Mouse (Mus musculus): Measurements from ENCODE around the gene Fgfr1op2. TPM values are rescaled to one million over a fixed set of nuclear protein-coding genes. Genes with fewer than 3 reads are reported as not detected.
"Not testable (repeated sequence)": the region's sequence is repeated elsewhere in the genome, so short reads cannot be mapped to it uniquely, and the experiment has no call there.

Fgfr1op2 gene
- 100 to 1,000 TPM; 100 to 104 TPM for total RNA-seq (2021)

DNA sequence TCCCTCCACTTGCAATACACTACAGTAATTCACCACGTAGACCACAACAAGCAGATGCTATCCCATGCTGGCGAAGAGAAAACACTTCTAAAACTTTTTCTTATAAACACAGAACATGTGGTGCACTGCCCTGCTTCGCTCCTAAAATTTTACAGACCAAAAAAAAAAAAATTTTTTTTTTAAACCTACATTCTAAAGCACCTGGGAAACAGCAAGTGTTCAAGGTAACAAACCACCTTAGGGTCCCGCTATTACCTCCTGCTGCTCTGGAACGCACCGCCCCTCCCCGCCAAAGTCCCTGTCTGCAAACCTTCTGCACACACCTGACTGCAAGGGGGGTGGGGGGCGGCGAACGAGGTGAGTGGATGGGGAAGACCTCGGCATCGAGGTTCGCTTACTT lies at the start of gene Fgfr1op2:
Gene Fgfr1op2, plus strand, starts transcription at position 301 of the 400 bp plus-strand sequence.
- no peak for DNase-seq (ENCODE audit: extremely low spot score in 1 of 2, low spot score in 1 of 2)

DNA sequence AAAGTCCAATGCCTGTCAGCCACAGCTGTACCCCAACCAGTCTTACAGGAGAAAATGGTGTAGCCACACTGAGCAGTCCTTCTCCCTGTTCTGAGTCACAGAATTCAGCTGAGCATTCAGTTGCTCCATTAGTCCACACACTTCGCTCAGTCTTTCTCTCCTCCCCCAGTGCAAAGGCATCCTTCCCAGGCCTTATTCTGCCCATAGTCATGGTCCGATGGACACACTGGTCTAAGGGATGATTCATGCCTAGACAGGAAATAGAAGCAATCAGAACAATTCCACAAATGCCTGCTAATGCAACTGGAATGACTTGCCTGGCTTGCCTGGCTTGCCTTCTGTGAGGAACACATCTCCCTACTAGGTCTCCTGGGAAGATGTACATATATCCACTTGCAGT lies 49.5 kb upstream of the Fgfr1op2 start:
- no peak for DNase-seq (ENCODE audit: extremely low spot score in 1 of 2, low spot score in 1 of 2)

DNA sequence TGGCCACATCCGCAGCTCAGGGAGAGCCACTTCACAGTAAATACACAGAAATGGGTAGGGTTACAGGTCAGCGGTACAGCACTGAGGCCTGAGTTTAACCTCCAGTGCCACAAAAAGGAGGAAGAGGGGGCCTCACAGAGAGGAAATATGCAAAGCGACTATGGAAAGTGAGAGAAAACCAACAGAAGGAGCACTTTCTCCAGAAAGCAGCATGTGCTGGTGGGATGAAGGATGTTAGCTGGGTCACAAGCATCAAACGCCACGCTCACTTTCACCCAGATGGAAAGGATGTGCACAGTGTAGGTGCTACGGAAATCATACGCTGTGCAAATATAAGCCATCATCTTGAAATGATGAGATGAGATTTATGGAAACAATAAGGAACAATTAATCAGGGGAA lies 46.6 kb upstream of the Fgfr1op2 start:
- DNase-seq (ENCODE audit: extremely low spot score in 1 of 2, low spot score in 1 of 2): no peak

GRCm38 (mm10) chr6:146530769-146531168 lies 46.2 kb upstream of the Fgfr1op2 start:
- DNase-seq (ENCODE audit: extremely low spot score in 1 of 2, low spot score in 1 of 2): no peak

- no peak for DNase-seq (ENCODE audit: extremely low spot score in 1 of 2, low spot score in 1 of 2)
Measured at GRCm38 (mm10) chr6:146533146-146533545, 43.9 kb upstream of the Fgfr1op2 start.

- no peak for DNase-seq (ENCODE audit: extremely low spot score in 1 of 2, low spot score in 1 of 2)
Measured at GRCm38 (mm10) chr6:146535501-146535900, 41.5 kb upstream of the Fgfr1op2 start.

GRCm38 (mm10) chr6:146537111-146537510 lies 39.9 kb upstream of the Fgfr1op2 start:
- no peak for DNase-seq (ENCODE audit: extremely low spot score in 1 of 2, low spot score in 1 of 2)

GRCm38 (mm10) chr6:146538071-146538470 lies 38.9 kb upstream of the Fgfr1op2 start:
- DNase-seq (ENCODE audit: extremely low spot score in 1 of 2, low spot score in 1 of 2): no peak

DNA sequence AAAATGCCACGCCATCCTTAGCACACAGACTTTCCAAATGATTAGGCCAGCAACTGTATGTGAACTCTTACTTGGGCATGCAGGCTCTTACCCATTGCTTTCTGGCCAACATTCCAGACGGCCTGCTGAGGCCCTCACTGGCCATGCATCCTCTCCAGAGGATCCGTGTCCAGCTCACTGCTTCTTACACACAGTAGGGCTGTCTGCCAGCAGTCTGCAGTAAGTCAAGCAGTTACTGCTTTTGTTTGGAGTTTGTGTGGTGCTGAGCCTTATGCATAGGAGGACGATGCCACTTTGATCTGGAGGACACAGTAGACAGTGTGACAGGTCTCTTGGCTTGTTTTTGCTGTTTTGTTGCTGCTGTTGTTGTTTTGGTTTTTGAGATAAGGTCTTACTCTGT lies 38.3 kb upstream of the Fgfr1op2 start:
- no peak for DNase-seq (ENCODE audit: extremely low spot score in 1 of 2, low spot score in 1 of 2)

DNA sequence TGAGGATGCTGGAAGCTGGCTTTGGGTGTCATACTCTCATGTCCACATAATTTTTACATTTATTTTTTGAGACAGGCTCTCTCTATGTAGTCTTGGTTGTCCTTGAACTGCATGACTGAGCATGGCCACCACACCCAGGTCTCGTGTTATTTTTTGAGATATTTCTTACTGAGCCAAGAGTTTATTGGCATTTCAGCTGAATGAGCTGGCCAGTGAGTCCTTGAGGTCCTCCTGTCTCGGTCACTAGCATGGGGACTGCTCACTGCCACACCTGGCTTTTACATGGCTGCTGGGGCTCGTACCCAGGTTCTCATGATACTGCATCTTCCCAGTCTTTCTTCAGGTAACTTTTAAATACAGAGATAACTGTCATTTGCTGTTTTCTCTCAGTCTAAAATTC lies 36.6 kb upstream of the Fgfr1op2 start:
- DNase-seq (ENCODE audit: extremely low spot score in 1 of 2, low spot score in 1 of 2): no peak

DNA sequence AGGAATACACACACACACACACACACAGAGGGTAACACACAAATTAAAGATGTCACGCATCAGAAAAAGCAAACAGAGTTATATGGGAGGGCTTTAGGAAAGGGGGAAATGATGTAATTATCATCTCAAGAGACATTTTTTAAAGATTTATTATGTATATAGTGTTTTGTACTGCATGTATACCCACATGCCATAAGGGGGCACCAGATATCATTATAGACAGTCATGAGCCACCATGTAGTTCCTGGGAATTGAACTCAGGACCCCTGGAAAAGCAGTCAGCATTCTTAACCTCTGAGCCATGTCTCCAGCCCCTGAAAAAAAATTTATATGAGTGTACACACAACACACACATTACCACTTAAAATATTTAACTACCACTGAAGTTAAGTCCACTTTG lies 32.4 kb upstream of the Fgfr1op2 start:
- DNase-seq (ENCODE audit: extremely low spot score in 1 of 2, low spot score in 1 of 2): no peak

DNA sequence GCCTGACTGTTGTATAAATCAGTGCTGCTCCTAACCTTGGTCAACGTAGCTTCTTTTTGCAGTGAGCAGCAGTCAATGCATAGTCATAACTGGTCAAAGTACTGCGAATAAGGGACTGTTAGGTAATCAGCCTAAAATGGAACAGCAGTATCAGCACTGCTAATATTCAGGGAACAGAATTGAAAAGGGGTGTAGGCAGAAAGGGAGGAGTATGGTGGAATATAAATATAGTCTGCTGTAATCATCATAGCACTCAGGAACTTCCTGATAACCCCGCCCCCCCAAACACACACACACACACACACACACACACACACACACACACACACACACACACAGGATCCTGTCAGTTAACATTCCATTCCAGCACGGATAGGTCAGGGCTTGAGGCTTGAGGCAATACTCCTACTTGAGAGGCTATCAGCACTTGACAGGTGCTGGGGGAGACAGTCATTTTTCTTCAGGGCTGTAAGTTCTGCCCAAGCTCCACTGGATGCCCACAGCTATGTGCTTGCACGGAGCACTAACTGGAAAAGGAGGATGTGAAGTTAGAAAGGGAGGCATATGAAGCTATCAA lies 31.6 kb upstream of the Fgfr1op2 start:
- no peak for DNase-seq (ENCODE audit: extremely low spot score in 1 of 2, low spot score in 1 of 2)

DNA sequence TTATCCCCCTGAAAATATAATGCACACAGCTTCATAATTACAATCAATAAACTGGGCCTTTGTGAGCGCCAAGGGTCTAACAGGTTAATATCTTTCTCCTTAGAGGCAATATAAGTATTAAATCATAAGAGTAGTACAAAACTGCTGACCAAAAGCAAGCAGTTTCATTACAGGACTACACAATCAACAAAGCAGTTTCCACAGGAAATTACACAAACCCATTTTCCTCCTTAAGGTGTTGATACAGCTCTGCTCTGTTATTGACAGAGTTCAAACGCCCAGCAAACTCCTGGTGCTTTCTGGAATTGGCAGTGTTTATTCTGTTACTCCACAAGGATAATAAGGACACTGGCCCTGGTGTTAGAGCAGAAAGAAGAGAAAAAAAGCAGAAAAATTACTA lies 26.6 kb upstream of the Fgfr1op2 start:
- no peak for DNase-seq (ENCODE audit: extremely low spot score in 1 of 2, low spot score in 1 of 2)

DNA sequence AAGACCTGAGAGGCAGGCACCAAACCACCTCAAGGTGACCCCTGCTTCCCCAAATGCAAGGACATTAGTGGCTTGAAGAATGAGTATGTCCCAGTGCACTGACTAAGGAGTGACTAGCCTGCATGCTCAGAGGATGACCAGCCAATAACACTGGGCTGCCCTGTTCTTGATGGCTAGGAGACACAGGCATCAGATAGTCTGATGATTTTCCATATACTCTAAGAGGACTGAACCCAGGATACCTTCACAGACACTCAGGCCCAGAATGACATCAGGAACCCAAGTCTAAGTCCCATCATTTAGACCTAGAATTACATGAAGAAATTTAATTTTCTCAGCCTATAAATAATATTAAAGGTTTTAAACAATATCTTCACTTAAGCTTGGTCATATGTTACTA lies 25.7 kb upstream of the Fgfr1op2 start:
- DNase-seq (ENCODE audit: extremely low spot score in 1 of 2, low spot score in 1 of 2): no peak

DNA sequence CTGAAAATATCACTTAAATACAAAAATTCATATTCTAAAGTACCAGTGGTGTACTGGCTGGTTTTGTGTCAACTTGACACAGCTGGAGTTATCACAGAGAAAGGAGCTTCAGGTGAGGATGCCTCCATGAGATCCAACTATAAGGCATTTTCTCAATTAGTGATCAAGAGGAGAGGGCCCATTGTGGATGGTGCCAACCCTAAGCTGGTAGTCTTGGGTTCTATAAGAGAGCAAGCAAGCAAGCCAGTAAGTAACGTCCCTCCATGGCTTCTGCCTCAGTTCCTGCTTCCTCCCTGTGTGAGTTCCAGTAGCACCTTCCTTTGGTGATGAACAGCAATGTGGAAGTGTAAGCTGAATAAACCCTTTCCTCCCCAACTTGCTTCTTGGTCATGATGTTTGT lies 14.5 kb upstream of the Fgfr1op2 start:
- DNase-seq (ENCODE audit: extremely low spot score in 1 of 2, low spot score in 1 of 2): not testable (repeated sequence)

- no peak for DNase-seq (ENCODE audit: extremely low spot score in 1 of 2, low spot score in 1 of 2)
Measured at GRCm38 (mm10) chr6:146572073-146572472, 4.9 kb upstream of the Fgfr1op2 start.

- peak; percentile 90 to 91 for DNase-seq (ENCODE audit: extremely low spot score in 1 of 2, low spot score in 1 of 2)
Measured at GRCm38 (mm10) chr6:146577310-146578109, 507 bp downstream of the Fgfr1op2 start, which contains the start of gene Ints13. Ints13 (minus strand) TSS chr6:146577835.

DNA sequence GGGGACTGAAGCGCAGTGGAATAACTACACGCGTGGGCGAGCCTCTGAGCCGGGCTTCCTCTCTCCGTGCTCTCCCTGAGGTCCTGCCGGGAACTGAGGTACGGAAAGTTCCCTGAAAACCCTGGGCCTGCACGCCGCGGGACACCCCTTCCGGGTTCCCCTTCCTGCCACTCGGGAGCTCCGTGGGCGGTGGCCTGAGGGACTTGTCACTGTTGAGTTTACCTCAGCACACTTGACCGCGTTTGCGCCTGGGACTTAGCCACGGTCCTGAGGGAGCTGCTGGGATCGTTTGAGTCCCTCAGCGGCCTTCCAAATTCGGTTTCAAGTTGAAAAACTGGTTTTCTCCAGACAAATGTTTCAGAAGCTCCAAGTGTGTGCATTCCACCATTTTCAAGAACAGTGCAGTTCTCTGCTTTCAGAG lies 1.1 kb downstream of the Fgfr1op2 start:
- DNase-seq (ENCODE audit: extremely low spot score in 1 of 2, low spot score in 1 of 2): peak in 1 of 2 experiments; percentile 57

GRCm38 (mm10) chr6:146578586-146578985 lies 1.6 kb downstream of the Fgfr1op2 start:
- DNase-seq (ENCODE audit: extremely low spot score in 1 of 2, low spot score in 1 of 2): no peak

DNA sequence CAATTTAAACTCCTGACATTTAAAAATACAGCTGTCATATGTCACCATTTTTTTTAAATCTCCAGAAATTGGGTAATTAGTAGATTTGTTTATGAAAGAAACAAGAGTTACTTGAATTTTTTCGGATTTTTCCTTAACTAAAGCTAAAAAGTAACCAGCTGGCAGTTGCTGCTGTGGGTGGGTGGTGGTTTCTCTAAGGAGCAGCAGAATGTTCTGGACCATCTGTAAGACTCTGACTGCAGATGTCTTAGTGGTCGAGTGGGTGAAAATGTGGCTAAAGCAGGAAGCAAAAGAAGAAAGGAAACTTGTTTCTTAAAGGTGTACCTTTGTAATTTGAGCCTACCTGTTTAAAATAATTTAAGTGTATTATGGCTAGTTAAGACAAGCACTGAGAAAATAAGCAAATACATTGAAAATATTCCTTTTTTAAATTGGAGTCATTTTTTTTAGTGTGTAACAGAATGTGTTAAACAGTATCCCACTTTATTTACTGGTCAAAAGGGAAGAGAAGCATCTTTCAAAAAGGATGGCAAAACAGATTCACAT lies 3.5 kb downstream of the Fgfr1op2 start:
- DNase-seq (ENCODE audit: extremely low spot score in 1 of 2, low spot score in 1 of 2): no peak

DNA sequence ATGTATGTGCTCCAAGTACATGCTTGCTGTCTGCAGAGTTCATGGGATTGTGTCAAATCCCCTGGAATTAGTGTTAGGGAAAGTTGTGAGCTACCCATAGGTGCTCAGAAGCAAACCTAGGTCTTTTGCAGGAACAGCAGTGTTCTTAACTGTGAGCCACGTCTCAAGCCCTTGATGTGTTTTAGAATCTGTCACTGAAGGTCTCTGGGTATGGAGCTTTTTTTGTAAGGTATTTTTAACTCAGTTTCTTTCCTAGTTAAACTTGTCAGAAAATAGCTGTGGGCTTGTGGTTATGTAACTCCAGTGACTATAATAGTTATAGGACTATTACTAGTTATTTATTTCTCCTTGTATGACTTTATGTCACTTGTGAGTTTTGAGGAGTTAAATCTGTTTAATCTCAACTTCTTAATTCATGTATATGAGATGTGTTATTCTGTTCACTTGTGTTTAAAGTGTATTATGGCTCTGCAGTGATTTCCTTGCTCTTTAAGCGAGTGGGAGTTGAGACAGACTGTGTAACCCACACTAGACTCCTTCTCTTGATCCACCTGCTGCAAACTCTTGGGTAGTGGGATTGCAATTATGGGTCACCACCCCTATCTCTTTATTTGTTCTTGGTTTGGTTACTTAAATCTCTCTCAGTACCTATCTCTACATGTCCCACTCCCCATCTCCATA lies 6.5 kb downstream of the Fgfr1op2 start:
- DNase-seq (ENCODE audit: extremely low spot score in 1 of 2, low spot score in 1 of 2): no peak
